Mouse (Mus musculus) spleen, adult 2 months (tissue): ENCODE data around the gene Mif.

Experiments used
- CTCF ChIP-seq: fragments of 200-500 bp; IDR thresholded peaks from 2 replicates; pipeline ENCODE4 v1.5.1; 2011; ENCODE audit warnings: mild to moderate bottlenecking, inconsistent platforms; ENCODE audit not compliant: insufficient read depth, insufficient read length, insufficient replicate concordance; ENCODE audit errors: extremely low read depth
- POLR2A ChIP-seq: fragments of 200-500 bp; IDR thresholded peaks from 2 replicates; pipeline ENCODE4 v1.6.1; 2011; ENCODE audit warnings: low read depth, low read length, inconsistent platforms

DNA sequence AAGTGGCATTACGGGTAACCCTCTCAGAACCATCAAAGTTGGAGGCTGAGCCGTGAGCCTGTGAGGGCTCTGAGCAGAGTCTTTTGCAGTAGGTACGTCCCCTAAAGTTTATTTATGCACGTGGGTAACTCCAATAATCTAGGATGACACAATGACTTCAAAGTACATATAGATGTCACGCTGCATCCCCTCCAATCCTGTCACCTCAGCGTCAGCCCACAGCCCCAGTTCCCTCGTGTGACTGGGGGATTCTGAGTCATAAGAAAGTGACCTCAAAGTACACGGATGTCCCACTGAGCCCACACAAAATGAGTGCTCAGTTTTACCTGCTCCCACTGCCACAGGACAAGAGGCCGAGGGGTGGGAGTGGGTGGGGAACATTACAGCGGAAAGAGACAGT lies 20.9 kb downstream of the Mif start:
- TF ChIP-seq CTCF (no peak), POLR2A (no peak)
